Mouse (Mus musculus): Measurements from ENCODE around the gene E430018J23Rik. TPM values are rescaled to one million over a fixed set of nuclear protein-coding genes. Genes with fewer than 3 reads are reported as not detected.
"Not testable (repeated sequence)": the region's sequence is repeated elsewhere in the genome, so short reads cannot be mapped to it uniquely, and the experiment has no call there.

The E430018J23Rik gene
- total RNA-seq, 4 experiments from 2014 or later = 6.7 to 8.0 (median 7.2) TPM

- no peak for DNase-seq (ENCODE audit: low spot score in 2 of 2)
Measured at GRCm38 (mm10) chr7:127342332-127342731, 51.1 kb downstream of the E430018J23Rik start.

- DNase-seq (ENCODE audit: low spot score in 2 of 2) = not testable (repeated sequence)
Measured at GRCm38 (mm10) chr7:127341861-127342260, 51.6 kb downstream of the E430018J23Rik start.

GRCm38 (mm10) chr7:127341356-127341755, 52.1 kb downstream of the E430018J23Rik start:
- DNase-seq (ENCODE audit: low spot score in 2 of 2) = no peak

Other genes with a start within 250 kb of the E430018J23Rik start
- gene Cd2bp2, start 197.6 kb downstream of the E430018J23Rik start, total RNA-seq (2022) = 10 to 100 TPM; 87.4 to 94.4 (median 90.0) TPM
- gene Tbc1d10b, start 185.2 kb downstream of the E430018J23Rik start, total RNA-seq (2022) = 100 to 1,000 TPM in 2 of 4 experiments, 10 to 100 TPM in 2; 97.9 to 106 (median 101) TPM
- 1 to 10 TPM; 2.8 to 5.1 (median 3.6) TPM for gene Mylpf, start 184.7 kb downstream of the E430018J23Rik start, total RNA-seq (2022)
- gene Zfp553, start 160.6 kb downstream of the E430018J23Rik start, total RNA-seq (2022) = 10 to 100 TPM; 20.6 to 21.4 (median 20.9) TPM
- gene Sept1, start 160.5 kb downstream of the E430018J23Rik start, total RNA-seq (2022) = 1 to 10 TPM; 2.4 to 7.9 (median 7.0) TPM
- 10 to 100 TPM; 51.6 to 62.9 (median 58.3) TPM for gene Zfp771, start 149.4 kb downstream of the E430018J23Rik start, total RNA-seq (2022)
- gene Dctpp1, start 132.9 kb downstream of the E430018J23Rik start, total RNA-seq (2022) = 10 to 100 TPM; 16.8 to 21.7 (median 19.5) TPM
- 10 to 100 TPM; 36.9 to 43.1 (median 40.0) TPM for gene Sephs2, start 119.6 kb downstream of the E430018J23Rik start, total RNA-seq (2022)
- gene Itgal, start 97.4 kb downstream of the E430018J23Rik start, total RNA-seq (2022) = under 1 TPM; 0.36 to 0.73 (median 0.53) TPM
- gene Zfp768, start 48.0 kb downstream of the E430018J23Rik start, total RNA-seq (2022) = 10 to 100 TPM; 12.3 to 15.1 (median 13.0) TPM
- 1 to 10 TPM; 7.3 to 9.2 (median 8.1) TPM for gene Zfp747, start 17.6 kb downstream of the E430018J23Rik start, total RNA-seq (2022)
- gene 9130019O22Rik, start 6.5 kb downstream of the E430018J23Rik start, total RNA-seq (2022) = 1 to 10 TPM; 4.0 to 4.6 (median 4.3) TPM
- gene Zfp764, start 13.2 kb upstream of the E430018J23Rik start, total RNA-seq (2022) = 1 to 10 TPM; 3.5 to 5.8 (median 5.0) TPM
- gene Zfp688, start 28.4 kb upstream of the E430018J23Rik start, total RNA-seq (2022) = 10 to 100 TPM; 11.8 to 16.7 (median 14.6) TPM
- gene Zfp689, start 55.5 kb upstream of the E430018J23Rik start, total RNA-seq (2022) = 1 to 10 TPM; 4.5 to 7.3 (median 5.5) TPM
- 10 to 100 TPM; 30.0 to 35.5 (median 34.0) TPM for gene Prr14, start 66.0 kb upstream of the E430018J23Rik start, total RNA-seq (2022)
- 10 to 100 TPM; 56.2 to 72.2 (median 65.5) TPM for gene Fbrs, start 85.6 kb upstream of the E430018J23Rik start, total RNA-seq (2022)
- gene Srcap, start 118.4 kb upstream of the E430018J23Rik start, total RNA-seq (2022) = 100 to 1,000 TPM; 118 to 139 (median 120) TPM
- 10 to 100 TPM in 1 of 4 experiments, 1 to 10 TPM in 3; 8.1 to 17.1 (median 9.6) TPM for gene Gm42715, start 126.0 kb upstream of the E430018J23Rik start, total RNA-seq (2022)
- gene Tmem265, start 167.8 kb upstream of the E430018J23Rik start, total RNA-seq (2022) = 1 to 10 TPM in 1 of 4 experiments, under 1 TPM in 1, not detected in 2; 0.78 to 1.7 TPM
- 10 to 100 TPM; 74.1 to 82.6 (median 79.2) TPM for gene Phkg2, start 179.7 kb upstream of the E430018J23Rik start, total RNA-seq (2022)
- 10 to 100 TPM in 2 of 4 experiments, 1 to 10 TPM in 2; 7.7 to 12.8 (median 10.1) TPM for gene Ccdc189, start 195.0 kb upstream of the E430018J23Rik start, total RNA-seq (2022)
- gene Rnf40, start 195.1 kb upstream of the E430018J23Rik start, total RNA-seq (2022) = 10 to 100 TPM; 70.0 to 79.2 (median 72.7) TPM
- 10 to 100 TPM; 21.7 to 22.6 (median 22.1) TPM for gene Zfp629, start 222.2 kb upstream of the E430018J23Rik start, total RNA-seq (2022)

Measured in layer of hippocampus, adult 8-10 months (tissue).